Mouse (Mus musculus): ENCODE data around the gene Foxo4.

- TF ChIP-seq POLR2A (IDR thresholded peaks at IDR 0.05; ENCODE audit: borderline replicate concordance, control insufficient read depth, low read depth, low read length) = no peak
- no peak for TF ChIP-seq CTCF (IDR thresholded peaks at IDR 0.05; ENCODE audit: control insufficient read depth, insufficient read depth, low read length)
Observed at GRCm38 (mm10) chrX:101288432-101288831, 34.1 kb downstream of the Foxo4 start.
